Mouse (Mus musculus): ENCODE results near the gene Setd3.

Gene Setd3

GRCm38 (mm10) chr12:108200094-108200493 is 21.0 kb upstream of the Setd3 start:
- no peak for DNase-seq

GRCm38 (mm10) chr12:108198447-108198846 is 19.3 kb upstream of the Setd3 start:
- no peak for DNase-seq

GRCm38 (mm10) chr12:108195761-108196160 is 16.6 kb upstream of the Setd3 start:
- DNase-seq: no peak

GRCm38 (mm10) chr12:108193878-108194277 is 14.8 kb upstream of the Setd3 start:
- no peak for DNase-seq

GRCm38 (mm10) chr12:108187541-108188091 is 8.5 kb upstream of the Setd3 start:
- peak; percentile 64 to 73 for DNase-seq

GRCm38 (mm10) chr12:108181716-108182115 is 2.6 kb upstream of the Setd3 start:
- DNase-seq: no peak

GRCm38 (mm10) chr12:108179321-108180266 is 480 bp upstream of the Setd3 start, which contains the start of gene Ccnk:
TSS of gene Ccnk (plus strand) at chr12:108179579.
- peak; percentile 99 for DNase-seq

GRCm38 (mm10) chr12:108178331-108179245 is 526 bp downstream of the Setd3 start:
- peak; percentile 75 for DNase-seq

GRCm38 (mm10) chr12:108176366-108176765 is 2.7 kb downstream of the Setd3 start:
- no peak for DNase-seq

- DNase-seq: no peak
Measured at GRCm38 (mm10) chr12:108174606-108175505, 4.3 kb downstream of the Setd3 start.

GRCm38 (mm10) chr12:108172639-108173038 is 6.5 kb downstream of the Setd3 start:
- DNase-seq: peak in 1 of 2 experiments; percentile 41

GRCm38 (mm10) chr12:108171336-108171735 is 7.8 kb downstream of the Setd3 start:
- DNase-seq: no peak

GRCm38 (mm10) chr12:108170467-108170866 is 8.6 kb downstream of the Setd3 start:
- no peak for DNase-seq

- no peak for DNase-seq
Measured at GRCm38 (mm10) chr12:108168909-108169308, 10.2 kb downstream of the Setd3 start.

- DNase-seq: no peak
Measured at GRCm38 (mm10) chr12:108163706-108164105, 15.4 kb downstream of the Setd3 start.

- peak; percentile 29 to 39 for DNase-seq
Measured at GRCm38 (mm10) chr12:108162036-108162435, 17.1 kb downstream of the Setd3 start.

GRCm38 (mm10) chr12:108159863-108160262 is 19.3 kb downstream of the Setd3 start:
- no peak for DNase-seq

- DNase-seq: no peak
Measured at GRCm38 (mm10) chr12:108152743-108153142, 26.4 kb downstream of the Setd3 start.

GRCm38 (mm10) chr12:108149764-108150163 is 29.4 kb downstream of the Setd3 start:
- no peak for DNase-seq

GRCm38 (mm10) chr12:108145198-108145597 is 33.9 kb downstream of the Setd3 start:
- no peak for DNase-seq

- DNase-seq: peak; percentile 50 to 61
Measured at GRCm38 (mm10) chr12:108143624-108144498, 35.3 kb downstream of the Setd3 start.
